Mouse (Mus musculus) forebrain, postnatal 0 days (tissue): ENCODE results near the gene Gpn3. TPM values are rescaled to one million over a fixed set of nuclear protein-coding genes. Genes with fewer than 3 reads are reported as not detected.
"Not testable (repeated sequence)": the region's sequence is repeated elsewhere in the genome, so short reads cannot be mapped to it uniquely, and the experiment has no call there.

Experiments
- ATAC-seq: fragments of 200-750 bp; cut with Nextera tagmentation; 2 replicates; pipeline ENCODE4 v1.8.0; 2017; ENCODE audit warnings: mild to moderate bottlenecking, moderate library complexity
- DNase-seq: peaks from one replicate; pipeline ENCODE4 v3.0.0-alpha.2; 2015
- H3K27ac ChIP-seq: fragments of 300-500 bp; sonication (generic); 2 replicates; pipeline ENCODE4 v1.5.1; 2014; ENCODE audit warnings: low read depth, mild to moderate bottlenecking, antibody characterized with exemption, low read length, moderate library complexity, mixed read lengths
- H3K27me3 ChIP-seq: fragments of 300-500 bp; sonication (generic); 2 replicates; pipeline ENCODE4 v1.6.1; 2014; ENCODE audit warnings: mild to moderate bottlenecking, low read length, mixed read lengths; ENCODE audit not compliant: insufficient read depth
- H3K36me3 ChIP-seq: fragments of 300-500 bp; sonication (generic); 2 replicates; pipeline ENCODE4 v1.6.1; 2014; ENCODE audit warnings: mild to moderate bottlenecking, moderate library complexity; ENCODE audit not compliant: insufficient read depth
- H3K4me1 ChIP-seq: fragments of 300-500 bp; sonication (generic); 2 replicates; pipeline ENCODE4 v1.6.1; 2014; ENCODE audit warnings: antibody characterized with exemption; ENCODE audit not compliant: insufficient read depth
- H3K4me2 ChIP-seq: fragments of 300-500 bp; sonication (generic); 2 replicates; pipeline ENCODE4 v1.6.1; 2014; ENCODE audit warnings: low read depth, mild to moderate bottlenecking, moderate library complexity
- H3K4me3 ChIP-seq: fragments of 300-500 bp; sonication (generic); 2 replicates; pipeline ENCODE4 v1.5.1; 2014; ENCODE audit warnings: low read depth, low read length, mixed read lengths
- H3K9ac ChIP-seq: fragments of 300-500 bp; sonication (generic); 2 replicates; pipeline ENCODE4 v1.6.1; 2014; ENCODE audit warnings: mild to moderate bottlenecking
- H3K9me3 ChIP-seq: fragments of 300-500 bp; sonication (generic); 2 replicates; pipeline ENCODE4 v1.6.1; 2016; ENCODE audit warnings: low read length
- CTCF ChIP-seq: sonication (generic); IDR thresholded peaks from 2 replicates; pipeline ENCODE4 v1.5.1; 2016; ENCODE audit warnings: antibody characterized with exemption, control low read depth, low read depth
- WGBS: fragments of 180-500 bp; shearing (Covaris S2); extraction: QIAGEN DNeasy Blood & Tissue Kit; methylation state at CpG from one replicate; pipeline ENCODE4 v1.1.7; 2014; 5-methylcytosine and 5-hydroxymethylcytosine counted together
- polyA plus RNA-seq: library from polyadenylated mRNA; unstranded; fragments of >200 nt; fragmentation: Nextera tagmentation; extraction: Ambion mirVana; gene quantifications from 2 replicates; pipeline ENCODE4 v1.2.1, GENCODE M21; 2015
- total RNA-seq: library from RNA; depleted of rRNA; stranded (reverse); fragments of >200 nt; gene quantifications from 2 replicates; pipeline ENCODE4 v1.2.3, GENCODE M21; 2014

The Gpn3 gene
- total and polyA plus RNA-seq, 2 experiments from 2014 or later = 37.6 to 44.2 TPM

- Histone ChIP-seq H3K9ac (no peak overlapping the region), H3K4me1 (no peaks in the 10 kb centered on the region), H3K9me3 (no peaks in the 10 kb centered on the region), H3K4me3 (no peak overlapping the region), H3K4me2 (no peak overlapping the region), H3K36me3 (peaks cover 64% of the 10 kb centered on the region), H3K27ac (no peak overlapping the region), H3K27me3 (no peaks in the 10 kb centered on the region)
- DNase-seq (no peak), ATAC-seq (no peak)
- TF ChIP-seq CTCF = no peak
- 96% methylated on average over 10 of the region's 10 CpGs for WGBS
These were observed 33.9 kb downstream of the Gpn3 start for GRCm38 (mm10) chr5:122405537-122405936.

- WGBS = 87% methylated on average over 19 of the region's 19 CpGs
- no peak for ATAC-seq
These were observed 38.3 kb downstream of the Gpn3 start for GRCm38 (mm10) chr5:122409692-122410645.

GRCm38 (mm10) chr5:122411892-122412291, 40.2 kb downstream of the Gpn3 start:
- H3K4me2 ChIP-seq = no peak overlapping the region
- H3K9ac ChIP-seq = no peak overlapping the region
- ATAC-seq (no peak), DNase-seq (no peak)
- H3K27me3 ChIP-seq = no peaks in the 10 kb centered on the region
- no peak for TF ChIP-seq CTCF
- H3K9me3 ChIP-seq = no peaks in the 10 kb centered on the region
- H3K27ac ChIP-seq = no peak overlapping the region
- H3K36me3 ChIP-seq = peaks cover 9% of the 10 kb centered on the region; the same call in 1 of the 2 replicates
- 86% methylated on average over 5 of the region's 5 CpGs for WGBS
- H3K4me1 ChIP-seq = no peaks in the 10 kb centered on the region
- no peak overlapping the region for H3K4me3 ChIP-seq

More at GRCm38 (mm10) chr5:122409692-122410645, 38.3 kb downstream of the Gpn3 start:
- Histone ChIP-seq H3K9ac (no peak overlapping the region), H3K9me3 (no peaks in the 10 kb centered on the region), H3K36me3 (peaks cover 29% of the 10 kb centered on the region), H3K27me3 (no peaks in the 10 kb centered on the region), H3K27ac (no peak overlapping the region), H3K4me1 (no peaks in the 10 kb centered on the region), H3K4me3 (no peak overlapping the region), H3K4me2 (no peak overlapping the region)
- no peak for DNase-seq
- no peak; the same call in 1 of the 2 replicates for TF ChIP-seq CTCF

GRCm38 (mm10) chr5:122412826-122413225, 41.1 kb downstream of the Gpn3 start:
- Histone ChIP-seq H3K27ac (no peak overlapping the region), H3K27me3 (no peaks in the 10 kb centered on the region), H3K36me3 (0 out of 2 replicates have a peak, but pooled peaks cover under 1% of the 10 kb centered on the region), H3K4me1 (no peaks in the 10 kb centered on the region), H3K4me3 (no peak overlapping the region), H3K4me2 (no peak overlapping the region), H3K9ac (no peak overlapping the region), H3K9me3 (no peaks in the 10 kb centered on the region)
- no peak for TF ChIP-seq CTCF
- DNase-seq = no peak
- ATAC-seq = no peak
- 70% methylated on average over 6 of the region's 6 CpGs for WGBS

GRCm38 (mm10) chr5:122414351-122414750, 42.7 kb downstream of the Gpn3 start:
- Histone ChIP-seq H3K4me2 (no peak overlapping the region), H3K4me1 (no peaks in the 10 kb centered on the region), H3K4me3 (no peak overlapping the region), H3K27ac (no peak overlapping the region), H3K9ac (no peak overlapping the region), H3K27me3 (no peaks in the 10 kb centered on the region), H3K9me3 (no peaks in the 10 kb centered on the region), H3K36me3 (no peaks in the 10 kb centered on the region)
- 82% methylated on average over 5 of the region's 5 CpGs for WGBS
- DNase-seq = no peak
- TF ChIP-seq CTCF = no peak
- ATAC-seq = no peak

GRCm38 (mm10) chr5:122415465-122415864, 43.8 kb downstream of the Gpn3 start:
- no peak for TF ChIP-seq CTCF
- ATAC-seq (no peak), DNase-seq (no peak)
- Histone ChIP-seq H3K36me3 (no peaks in the 10 kb centered on the region), H3K27me3 (no peaks in the 10 kb centered on the region), H3K9me3 (no peaks in the 10 kb centered on the region), H3K4me2 (no peak overlapping the region), H3K4me1 (no peaks in the 10 kb centered on the region), H3K4me3 (no peak overlapping the region), H3K27ac (no peak overlapping the region), H3K9ac (no peak overlapping the region)
- WGBS = 90% methylated on average over 12 of the region's 12 CpGs

GRCm38 (mm10) chr5:122420676-122421075, 49.0 kb downstream of the Gpn3 start:
- ATAC-seq, H3K36me3 ChIP-seq, DNase-seq, H3K9ac ChIP-seq, H3K9me3 ChIP-seq, H3K27ac ChIP-seq, H3K27me3 ChIP-seq, H3K4me1 ChIP-seq, H3K4me3 ChIP-seq, H3K4me2 ChIP-seq: not testable (repeated sequence)
- WGBS = 71% methylated on average over 4 of the region's 4 CpGs
